Mouse (Mus musculus) erythroblast, adult 5-6 weeks (primary cell): ENCODE measurements around the gene Scarb1. TPM values are rescaled to one million over a fixed set of nuclear protein-coding genes. Genes with fewer than 3 reads are reported as not detected.

Experiments
- ATAC-seq: replicated peaks from 2 replicates; pipeline ENCODE4 v1.8.0; 2016; ENCODE audit warnings: moderate number of reproducible peaks, mild to moderate bottlenecking, moderate TSS enrichment, inconsistent platforms; ENCODE audit not compliant: poor library complexity, low FRiP score, severe bottlenecking
- total RNA-seq, 2 experiments: library from RNA; stranded (forward) in 1 of 2; stranded (reverse) in 1 of 2; fragments of 150-400 nt in 1 of 2; fragments of 200-764, 138-1000 nt in 1 of 2; gene quantifications; 2 replicates each; pipeline versions ENCODE4 v1.2.3 to v1.2.4; 2015 to 2017; ENCODE audit warnings: low replicate concordance in 2 of 2

Gene Scarb1
- total RNA-seq, 2 experiments from 2014 or later: 16.6 to 20.9 TPM

DNA sequence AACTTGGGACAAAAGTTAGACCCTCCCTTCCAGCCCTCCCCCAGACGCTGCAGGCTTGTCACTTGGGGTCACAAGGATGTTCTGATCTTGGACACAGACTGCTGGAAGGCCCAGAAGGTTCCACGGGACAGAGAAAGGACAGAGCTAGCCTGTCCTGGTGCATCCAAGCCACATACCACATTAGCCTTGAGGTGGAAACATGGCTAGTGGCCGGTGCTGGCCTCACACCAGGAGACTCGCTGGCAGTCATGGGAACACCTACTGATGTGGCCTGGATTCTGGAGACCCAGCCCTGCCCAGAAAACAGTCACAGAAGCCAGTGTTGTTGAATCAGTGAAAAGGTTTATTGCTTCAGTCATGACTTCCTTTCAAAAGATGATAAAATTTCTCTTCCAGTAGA, 64.1 kb downstream of the Scarb1 start:
- no peak for ATAC-seq

DNA sequence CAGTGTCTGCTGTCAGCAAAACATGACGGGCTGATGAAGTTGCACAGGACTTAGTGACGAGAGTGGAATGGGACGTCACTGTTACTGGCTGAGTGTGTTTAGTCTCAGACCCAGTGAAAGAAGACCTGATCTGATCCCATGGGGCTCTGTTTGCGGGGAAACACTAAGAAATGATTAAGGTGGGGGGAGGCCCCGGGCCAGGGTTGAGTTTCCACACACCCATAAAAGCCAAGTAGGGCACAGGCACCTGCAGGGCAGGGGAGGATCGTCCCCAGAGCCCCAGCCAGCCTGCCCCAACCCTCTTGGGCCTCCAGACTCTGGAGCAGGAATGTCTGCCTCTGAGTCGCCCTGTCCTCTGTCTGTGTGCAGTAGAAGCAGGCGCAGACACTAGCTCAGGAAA, 65.6 kb downstream of the Scarb1 start:
- no peak for ATAC-seq

DNA sequence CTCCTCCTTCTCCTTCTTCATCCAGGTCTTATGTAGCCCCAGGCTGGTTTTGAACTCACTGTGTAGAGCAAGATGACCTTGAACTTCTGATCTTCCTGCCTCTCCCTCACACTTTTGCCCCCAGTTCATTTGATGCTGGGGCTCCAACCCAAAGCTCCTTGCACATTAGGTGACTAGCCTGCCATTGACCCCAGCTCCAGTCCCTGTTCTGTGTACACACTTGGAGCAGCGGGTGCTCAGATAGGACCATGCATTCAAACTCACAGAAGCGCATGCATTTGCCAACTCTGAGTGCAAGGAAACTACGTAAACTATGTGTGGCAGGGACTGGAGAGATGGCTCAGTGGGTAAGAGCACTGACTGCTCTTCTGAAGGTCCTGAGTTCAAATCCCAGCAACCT, 66.1 kb downstream of the Scarb1 start:
- no peak for ATAC-seq

DNA sequence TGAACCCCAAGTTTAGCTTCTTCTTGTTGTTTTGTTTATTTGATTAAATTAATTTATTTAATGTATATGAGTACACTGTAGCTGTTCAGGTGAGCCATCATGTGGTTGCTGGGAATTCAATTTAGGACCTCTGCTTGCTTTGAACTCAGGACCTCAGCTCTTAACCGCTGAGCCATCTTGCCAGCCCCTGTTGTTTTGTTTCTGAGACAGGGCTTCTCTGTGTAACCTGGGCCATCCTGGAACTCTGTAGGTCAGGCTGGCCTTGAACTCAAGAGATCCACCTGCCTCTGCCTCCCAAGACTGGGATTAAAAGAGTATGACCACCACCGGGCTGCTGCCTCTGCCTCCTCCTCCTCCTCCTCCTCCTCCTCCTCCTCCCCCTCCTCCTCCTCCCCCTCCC, 66.7 kb downstream of the Scarb1 start:
- ATAC-seq: no peak

DNA sequence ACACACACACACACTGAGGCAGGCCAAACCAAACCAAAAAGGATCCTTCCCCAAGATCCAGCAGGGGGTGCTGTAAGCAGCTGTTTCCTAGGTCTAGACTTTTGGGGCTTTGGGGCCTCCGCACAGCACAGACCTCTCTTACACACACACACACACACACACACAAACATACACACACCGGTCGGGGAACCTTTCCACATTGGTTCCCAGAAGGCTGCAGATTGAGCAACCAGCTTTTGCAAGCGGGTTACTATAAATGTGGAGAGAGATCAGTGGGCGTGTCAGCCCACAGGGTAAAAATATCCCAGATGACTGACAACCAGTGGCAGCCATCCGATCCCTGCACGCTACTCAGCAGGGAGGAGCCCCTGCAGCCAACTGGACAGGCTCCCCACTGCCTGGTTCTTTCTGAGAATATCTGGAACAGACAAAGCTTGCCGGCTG, 67.2 kb downstream of the Scarb1 start:
- no peak for ATAC-seq

DNA sequence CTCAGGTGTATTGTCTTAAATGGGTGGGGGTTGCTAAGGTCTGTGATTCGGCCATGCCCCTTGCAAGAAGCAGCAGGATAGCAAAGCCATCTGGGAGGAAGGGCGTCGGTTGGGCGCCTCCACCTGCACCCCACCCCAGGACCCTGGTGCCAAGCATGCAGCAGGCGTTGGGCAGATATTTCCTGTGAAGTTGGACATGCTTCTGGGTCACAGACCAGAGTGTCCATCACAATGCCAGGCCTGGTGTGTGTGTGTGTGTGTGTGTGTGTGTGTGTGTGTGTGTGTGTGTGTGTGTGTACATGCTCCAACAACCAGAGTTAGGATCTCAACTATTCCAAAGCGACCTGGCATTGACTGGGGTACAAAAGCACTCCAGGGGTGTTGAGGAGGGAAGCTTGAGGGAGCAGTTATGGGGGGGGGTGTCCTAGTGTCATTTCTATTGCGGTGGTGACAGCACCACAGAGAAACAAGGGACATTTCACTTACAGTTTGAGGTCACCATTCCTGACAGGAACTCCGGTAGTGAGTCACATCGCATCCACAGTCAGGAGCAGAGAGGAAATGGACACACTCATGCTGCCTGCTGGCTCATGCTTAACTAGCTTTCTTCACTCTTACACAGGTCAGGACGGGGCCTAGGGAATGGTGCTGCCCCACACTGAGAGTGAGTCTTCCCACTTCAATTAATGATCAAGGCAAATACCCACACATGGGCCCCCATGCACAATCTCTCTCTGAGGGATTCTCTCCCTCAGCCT, 68.5 kb downstream of the Scarb1 start:
- no peak for ATAC-seq

DNA sequence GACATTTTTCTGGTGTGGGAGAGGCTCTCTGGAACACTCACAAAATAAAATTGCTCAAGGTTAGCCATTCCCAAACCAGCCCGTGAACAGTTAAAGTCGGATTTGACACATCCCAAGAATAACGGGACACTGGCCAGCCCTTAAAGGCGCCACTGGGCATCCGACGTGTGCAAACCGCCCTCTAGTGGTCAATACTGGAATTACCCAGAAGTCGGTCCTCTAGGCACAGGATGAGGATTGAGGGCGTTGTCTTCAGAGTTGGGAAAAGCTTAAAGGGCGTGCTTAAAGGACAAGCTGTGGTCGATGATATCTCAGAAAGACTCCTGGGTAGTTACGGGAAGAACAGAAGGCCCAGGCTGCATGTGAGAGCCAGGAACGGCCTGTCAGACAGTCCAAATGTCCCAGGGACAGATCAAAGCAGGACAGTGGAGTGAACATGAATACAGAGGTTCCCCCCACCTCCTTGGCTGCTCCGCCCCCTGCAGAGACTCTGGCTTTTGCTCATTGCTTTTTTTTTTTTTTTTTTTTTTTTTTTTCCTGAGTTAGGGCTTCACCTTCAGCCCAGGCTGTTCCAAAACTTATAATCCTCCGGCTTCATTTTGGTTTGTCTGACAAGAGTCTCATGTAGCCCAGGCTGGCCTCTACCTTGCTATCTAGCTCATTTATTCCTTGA, 69.2 kb downstream of the Scarb1 start:
- peak; percentile 70 for ATAC-seq

DNA sequence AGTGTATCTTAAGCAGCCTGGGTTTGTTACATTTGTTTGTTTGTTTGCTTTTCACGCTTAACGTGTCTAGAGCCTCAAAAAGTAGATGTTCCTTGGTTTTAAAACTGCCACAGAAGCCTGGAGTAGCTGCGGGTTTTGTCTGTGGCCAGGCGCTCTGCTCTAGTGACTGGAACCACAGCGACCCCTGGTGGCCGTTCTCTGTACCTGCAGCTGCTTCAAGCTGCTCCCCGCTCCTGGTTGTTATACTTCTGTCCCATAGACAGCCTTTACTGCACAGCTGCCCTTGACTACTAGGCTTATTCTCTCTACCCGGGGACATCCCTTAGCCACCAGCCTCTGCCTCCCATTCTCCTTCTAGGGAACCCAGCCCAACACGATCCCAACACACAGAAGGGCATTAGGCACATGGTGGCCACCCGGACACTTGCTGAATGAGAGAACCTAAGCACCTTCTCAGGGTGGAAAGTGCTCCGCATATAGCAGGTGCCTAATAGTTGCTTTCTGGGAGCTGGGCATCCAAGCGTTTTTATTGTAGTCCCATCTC, 70.2 kb downstream of the Scarb1 start:
- peak; percentile 67 for ATAC-seq

DNA sequence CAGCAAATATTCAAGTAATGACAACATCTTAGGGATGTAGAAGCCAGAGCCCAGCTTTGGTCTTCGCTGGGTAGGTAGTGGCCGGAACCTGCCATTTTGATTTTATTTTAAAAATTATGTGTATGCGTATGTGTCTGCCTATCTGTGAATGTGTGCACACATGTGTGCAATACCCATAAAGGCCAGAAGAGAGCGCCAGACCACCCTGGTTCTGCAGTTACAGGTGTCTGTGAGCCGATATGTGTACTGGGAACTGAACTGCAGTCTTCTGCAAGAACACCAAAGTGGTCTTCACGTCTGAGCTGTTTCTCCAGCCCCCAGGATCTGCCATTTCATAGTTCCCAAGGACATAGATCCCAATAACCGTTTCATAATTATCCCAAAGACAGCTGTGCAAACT, 71.1 kb downstream of the Scarb1 start:
- ATAC-seq: no peak

DNA sequence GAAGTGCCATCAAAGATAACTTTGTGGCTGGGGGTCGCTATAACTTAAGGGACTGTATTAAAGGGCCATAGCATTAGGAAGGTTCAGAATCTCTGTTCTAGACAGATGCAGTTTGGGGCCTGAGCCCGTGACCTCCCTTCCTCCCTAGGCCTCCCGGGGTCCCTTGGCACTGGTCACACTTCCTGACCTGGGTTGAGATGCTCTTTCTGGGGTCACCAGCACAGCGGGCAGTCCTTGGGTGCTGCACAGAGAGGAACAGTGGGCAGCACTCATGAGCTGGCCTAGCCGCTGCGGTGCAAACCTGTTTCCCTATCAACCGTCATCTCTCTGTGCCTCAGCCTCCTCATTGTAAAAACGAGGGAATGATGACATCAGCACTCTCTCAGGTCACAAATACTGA, 71.5 kb downstream of the Scarb1 start:
- ATAC-seq: no peak

DNA sequence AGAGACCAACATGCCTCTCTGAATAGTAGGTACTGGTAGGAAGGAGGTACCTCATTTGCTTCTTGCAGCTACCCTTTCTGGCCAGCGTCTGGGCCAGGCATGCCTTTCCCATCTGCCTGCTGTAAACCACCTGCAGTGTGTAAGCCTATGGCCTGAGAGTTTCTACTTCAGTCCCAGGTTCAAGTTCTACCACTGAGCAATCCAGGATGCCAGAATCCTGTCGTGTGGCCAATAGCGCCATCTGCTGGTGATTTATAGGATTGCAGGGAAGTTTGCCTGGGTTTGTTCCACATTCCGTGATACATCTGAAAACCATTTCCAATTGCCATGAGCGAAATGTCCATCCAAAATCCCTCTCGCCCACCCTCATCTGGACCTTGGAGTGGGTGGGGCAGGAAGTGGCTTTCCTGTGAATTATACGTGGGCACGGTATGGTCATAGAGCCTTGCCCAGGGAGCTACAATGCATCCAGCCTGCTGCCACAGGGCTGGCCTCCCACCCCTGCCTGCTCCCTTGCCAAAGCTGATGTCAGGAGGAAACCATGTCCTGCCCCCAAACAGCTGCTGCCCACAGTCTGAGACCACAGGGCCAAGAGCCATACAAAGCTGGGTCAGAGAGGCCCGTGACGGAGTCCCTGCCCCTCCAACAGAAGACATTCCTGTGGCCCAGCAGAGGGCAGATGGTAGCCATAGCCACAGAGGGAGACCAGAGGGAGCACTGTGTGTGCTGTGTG, 72.7 kb downstream of the Scarb1 start:
- ATAC-seq: peak; percentile 12

DNA sequence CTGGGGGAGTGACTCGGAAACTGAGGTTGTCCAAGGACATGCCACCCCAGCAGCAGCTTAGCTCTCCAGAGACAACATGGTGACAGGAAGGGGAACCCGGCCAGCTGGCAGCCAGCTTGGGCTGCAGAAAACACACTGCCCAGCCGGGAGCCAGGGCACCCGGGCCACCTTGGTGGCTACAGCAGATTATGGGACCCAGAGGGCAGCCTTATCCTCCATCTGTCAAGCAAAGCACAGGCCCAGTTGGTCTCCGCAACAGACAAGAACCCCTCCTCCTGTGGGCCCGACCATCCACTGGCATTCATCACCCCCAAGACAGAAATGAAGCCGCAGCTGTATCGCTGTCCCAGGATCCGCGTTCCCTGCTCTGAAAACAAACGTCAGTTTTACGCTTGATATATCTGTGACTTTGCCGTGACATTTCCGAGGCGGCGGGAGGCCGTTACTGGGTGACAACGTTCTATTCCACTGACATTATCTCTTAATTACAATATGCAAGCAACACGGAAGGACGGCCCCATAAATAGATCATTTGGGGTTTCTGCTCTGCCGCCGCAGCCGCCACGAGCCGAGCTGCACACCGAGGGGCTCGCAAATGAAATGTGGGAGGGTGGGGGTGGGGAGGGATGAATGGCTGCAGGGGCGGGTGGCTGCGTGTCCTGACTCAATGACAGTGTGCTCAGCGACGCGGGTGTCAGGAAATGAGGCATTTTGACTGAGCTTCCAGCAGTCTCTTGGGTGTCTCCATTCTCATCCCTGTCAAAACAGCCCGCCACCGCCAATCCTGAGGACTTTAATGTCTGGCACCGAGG, 73.5 kb downstream of the Scarb1 start:
- ATAC-seq: no peak

DNA sequence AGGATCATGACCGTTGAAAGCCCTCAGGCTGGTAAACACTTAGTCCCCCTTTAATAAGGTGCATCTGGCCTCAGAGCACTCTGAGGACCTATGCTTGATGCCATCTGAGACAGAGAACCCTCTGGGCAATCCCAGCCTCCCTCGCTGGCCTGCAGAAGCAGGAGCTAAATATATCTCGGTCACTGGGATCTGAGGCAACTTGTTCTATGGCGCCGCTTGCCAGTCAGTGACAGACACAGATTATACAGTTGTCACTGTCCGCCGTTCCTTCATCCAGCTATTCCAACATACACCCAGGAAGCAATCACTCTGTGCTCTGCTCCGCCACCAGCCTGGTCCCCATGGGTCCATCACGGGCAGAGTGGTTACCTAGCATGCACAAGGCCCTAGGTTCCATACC, 74.8 kb downstream of the Scarb1 start:
- ATAC-seq: no peak

DNA sequence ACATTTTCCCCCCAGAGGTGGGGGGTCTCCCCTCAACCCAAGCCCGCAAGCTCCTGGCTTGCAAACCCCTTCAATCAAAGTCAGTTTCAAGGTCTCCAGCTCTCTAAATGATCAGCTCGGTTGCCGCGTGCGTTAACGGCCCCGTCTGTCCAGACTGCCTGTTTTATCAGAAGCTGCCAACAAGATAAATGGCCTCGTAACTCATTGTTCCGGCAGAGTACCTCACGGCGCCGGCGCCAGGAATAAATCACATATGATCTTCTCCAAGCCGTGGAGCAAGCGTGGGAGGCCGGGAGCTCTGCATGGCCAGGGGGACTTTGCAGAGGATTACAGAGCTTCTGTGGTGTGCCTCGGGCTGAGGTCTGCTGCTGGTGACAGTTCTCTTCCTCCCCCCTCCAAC, 76.2 kb downstream of the Scarb1 start:
- ATAC-seq: no peak

DNA sequence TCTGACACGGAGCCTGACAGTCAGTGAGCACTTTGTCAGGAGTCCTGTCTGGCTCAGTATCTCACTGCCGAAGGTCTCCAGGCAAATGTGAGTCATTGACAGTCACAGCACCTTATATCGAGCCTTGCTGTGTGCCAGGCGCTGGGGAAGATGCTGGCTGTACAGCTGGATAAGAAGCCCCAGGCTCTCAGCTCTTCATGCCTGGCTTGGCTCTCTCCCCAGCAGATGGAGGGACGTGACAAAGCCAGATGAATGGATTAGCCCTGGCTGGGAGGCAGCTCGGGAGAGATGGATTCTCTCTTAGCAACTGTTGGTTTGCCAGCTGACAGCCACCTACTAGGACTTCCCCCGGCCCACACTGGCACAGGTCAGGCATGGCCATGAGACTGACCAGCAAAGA, 78.3 kb downstream of the Scarb1 start:
- no peak for ATAC-seq

DNA sequence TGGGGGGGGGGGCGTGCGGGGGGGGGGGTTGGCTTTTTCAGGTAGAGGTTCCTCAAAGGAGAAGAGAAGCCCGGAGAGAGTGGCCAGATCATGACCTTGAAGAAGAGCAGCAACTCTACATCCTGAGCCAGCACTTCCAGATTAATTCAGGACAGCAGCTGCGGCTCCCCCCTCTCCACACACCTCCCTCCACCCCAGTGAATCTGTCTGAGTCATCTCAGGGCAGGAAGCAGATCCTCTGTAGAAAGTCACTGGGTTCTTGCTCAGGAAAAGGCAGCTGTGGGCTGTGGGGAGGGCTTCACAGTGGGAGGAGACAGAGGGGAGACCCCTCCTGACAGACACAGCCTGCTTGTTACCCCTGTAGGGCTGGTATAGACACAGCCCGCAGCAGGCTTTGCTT, 87.0 kb downstream of the Scarb1 start:
- no peak for ATAC-seq

DNA sequence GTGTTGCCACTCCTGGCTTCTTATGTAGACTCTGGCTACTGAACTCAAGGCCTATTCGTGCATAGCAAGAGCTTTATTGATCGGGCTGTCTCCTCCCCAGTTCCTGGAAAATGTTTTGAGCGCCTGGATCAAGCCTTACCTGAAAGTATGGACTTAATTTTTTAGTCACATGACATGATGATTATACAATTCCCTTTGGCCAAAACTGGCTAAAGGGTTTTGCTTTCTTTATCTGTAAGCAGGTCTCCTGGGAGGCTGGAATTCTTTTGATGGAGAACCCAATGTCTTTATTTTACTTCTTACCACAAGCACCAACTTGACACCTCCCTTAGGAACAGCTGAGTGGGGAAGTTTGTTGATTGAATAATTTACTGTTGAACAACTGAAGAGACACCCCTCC, 87.4 kb downstream of the Scarb1 start:
- ATAC-seq: no peak

DNA sequence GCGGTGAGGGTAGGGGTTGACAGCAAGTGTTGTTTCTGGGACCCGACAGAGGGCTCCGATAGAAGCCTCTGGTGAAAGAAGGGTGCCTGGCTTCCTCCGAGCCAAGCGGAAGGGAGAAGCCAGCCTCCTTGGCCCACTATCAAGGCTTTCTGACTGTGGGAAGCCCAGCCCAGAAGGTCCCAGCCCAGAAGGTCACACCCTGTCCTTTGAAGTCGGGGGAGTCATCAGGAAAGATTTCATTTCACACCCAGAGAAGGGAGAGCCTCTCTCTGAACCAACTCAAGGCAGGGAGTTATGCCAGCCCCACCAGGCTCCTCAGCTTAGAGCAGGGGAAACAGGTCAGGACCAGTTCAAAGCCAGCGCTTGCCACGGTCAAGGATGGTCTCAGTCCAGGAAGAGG, 88.2 kb downstream of the Scarb1 start:
- ATAC-seq: no peak

DNA sequence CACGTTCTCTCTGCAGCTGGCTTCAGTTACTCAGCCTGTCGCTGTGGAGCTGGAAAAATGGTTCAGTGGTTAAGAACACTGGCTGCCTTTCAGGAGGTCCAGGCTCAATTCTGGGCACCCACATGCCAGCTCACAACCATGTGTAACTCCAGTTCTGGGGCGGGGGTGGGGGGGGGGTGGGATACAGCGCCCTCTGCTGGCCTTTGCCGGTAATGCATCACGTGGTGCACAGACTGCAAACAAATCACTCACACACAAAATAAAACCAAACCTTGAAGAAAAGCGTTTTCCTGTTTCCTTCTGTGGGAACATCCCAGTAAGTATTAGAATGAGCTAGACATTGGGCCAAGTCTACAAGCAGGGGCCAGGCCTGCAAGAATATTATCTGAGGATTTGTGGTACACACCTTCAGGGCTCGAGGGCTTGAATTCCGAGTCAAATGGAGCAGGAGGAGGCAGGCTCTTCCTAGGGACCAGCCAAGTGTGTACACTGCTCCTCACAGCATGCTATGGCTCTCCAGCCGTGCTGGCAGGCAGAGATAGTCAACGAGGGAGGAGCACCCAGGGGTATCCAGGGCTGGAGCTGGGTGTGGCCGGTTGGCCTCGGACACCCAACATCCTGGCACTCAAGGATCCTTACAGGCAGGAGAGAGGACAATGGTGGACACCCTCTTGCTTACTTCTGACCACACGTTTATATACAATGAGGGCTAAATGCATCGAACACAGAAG, 88.8 kb downstream of the Scarb1 start:
- no peak for ATAC-seq
